Mouse (Mus musculus) retina, adult 2 months (tissue): ENCODE results near the gene Mug1.
"Not testable (repeated sequence)": the region's sequence is repeated elsewhere in the genome, so short reads cannot be mapped to it uniquely, and the experiment has no call there.

Experiments used
- DNase-seq: peaks from one replicate; pipeline ENCODE4 v3.0.0-alpha.2; 2012; ENCODE audit warnings: low read depth, low spot score

Gene Mug1

GRCm38 (mm10) chr6:121838271-121838670 lies at the start of gene Mug1:
Mug1 (plus strand) TSS chr6:121838541.
- DNase-seq: not testable (repeated sequence)

- no peak for DNase-seq
Observed at GRCm38 (mm10) chr6:121828034-121828433, 10.3 kb upstream of the Mug1 start.

GRCm38 (mm10) chr6:121836361-121836760 lies 2.0 kb upstream of the Mug1 start:
- no peak for DNase-seq

GRCm38 (mm10) chr6:121848378-121848777 lies 10.0 kb downstream of the Mug1 start:
- DNase-seq: no peak
